Mouse (Mus musculus): ENCODE results near the gene Chd1l.

The Chd1l gene

GRCm38 (mm10) chr3:97524835-97525234, 85.2 kb downstream of the Chd1l start:
- no peak for DNase-seq (ENCODE audit: low read depth, low spot score)

DNA sequence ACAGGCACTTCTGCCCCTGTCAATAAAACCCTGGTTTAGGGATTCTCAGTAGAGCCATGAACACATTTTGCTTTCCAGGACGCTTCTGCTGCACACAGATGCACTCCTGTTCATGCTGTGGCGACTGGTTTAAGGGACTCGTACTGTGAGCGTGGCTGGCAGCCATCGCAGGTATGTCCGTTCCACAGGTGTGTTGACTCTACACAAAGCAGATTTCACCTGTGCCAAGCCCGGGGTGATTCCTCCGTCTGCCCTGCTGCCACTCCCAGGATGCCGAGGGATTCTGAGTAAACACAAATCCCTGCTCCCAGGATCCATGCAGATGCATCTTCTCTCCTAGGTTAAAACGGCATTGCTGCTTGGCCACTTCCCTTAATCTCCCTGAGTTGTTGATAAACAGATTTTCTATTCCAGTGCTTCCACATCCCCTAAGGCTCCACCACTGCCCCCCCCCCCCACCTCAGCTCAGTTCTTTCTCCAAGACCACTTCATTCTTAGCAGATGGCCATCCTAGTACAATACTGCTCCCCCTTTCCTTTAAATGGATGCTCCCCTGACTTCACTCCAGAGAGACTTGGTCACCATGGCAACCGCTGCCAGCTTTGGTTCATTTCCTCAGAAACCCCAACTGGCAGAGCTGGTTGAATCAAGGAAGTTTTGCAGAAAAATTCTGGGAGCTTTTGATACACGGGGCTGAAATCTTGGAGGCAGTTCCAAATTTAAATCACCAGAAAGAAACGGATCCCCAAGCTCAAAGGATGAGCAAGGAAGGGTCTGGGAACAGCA, 87.9 kb downstream of the Chd1l start:
- DNase-seq (ENCODE audit: low read depth, low spot score) = no peak

GRCm38 (mm10) chr3:97519883-97520282, 90.1 kb downstream of the Chd1l start:
- no peak for DNase-seq (ENCODE audit: low read depth, low spot score)

- no peak for DNase-seq (ENCODE audit: low read depth, low spot score)
Observed at GRCm38 (mm10) chr3:97512296-97512695, 97.7 kb downstream of the Chd1l start.
